Mouse (Mus musculus): ENCODE results near the gene Stxbp3.
"Not testable (repeated sequence)": the region's sequence is repeated elsewhere in the genome, so short reads cannot be mapped to it uniquely, and the experiment has no call there.

Gene Stxbp3

DNA sequence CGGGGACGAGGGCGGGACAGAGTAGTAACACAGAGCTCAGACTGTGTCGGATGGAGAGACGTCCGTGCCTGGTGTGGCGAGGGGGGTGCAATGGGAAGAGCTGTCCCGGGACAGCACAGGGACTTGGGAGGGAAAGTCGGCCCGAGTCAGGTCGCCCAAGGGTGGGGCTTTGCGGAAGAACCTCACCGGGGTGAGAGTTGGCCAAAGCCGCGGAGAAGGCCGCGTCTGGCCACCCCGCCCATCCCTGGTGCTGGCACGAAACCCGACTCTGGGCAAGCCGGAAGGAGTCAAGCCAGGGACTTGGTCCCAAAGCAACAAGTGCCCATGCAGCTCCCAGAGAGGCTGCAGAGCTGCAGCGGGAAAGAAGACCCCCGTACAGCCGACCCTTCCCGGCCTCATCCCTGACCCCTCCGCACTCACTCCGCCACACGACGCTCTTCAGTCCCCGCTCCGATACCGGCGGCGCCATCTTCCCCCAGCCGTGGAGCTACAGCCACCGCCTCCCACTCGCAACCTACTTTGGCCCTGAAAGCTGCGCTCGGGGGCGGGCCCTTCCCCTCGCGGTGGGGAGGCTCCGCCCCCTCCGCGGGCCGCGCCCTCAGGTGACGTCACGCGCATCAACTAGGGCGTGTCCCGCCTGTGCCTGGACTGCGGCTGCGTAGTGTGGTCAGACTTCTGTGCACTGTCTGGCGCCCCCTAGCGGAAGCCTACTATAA, at the start of gene Stxbp3:
Stxbp3 (minus strand) TSS at position 527 of the 716 bp plus-strand sequence.
- peak; percentile 99 for DNase-seq

DNA sequence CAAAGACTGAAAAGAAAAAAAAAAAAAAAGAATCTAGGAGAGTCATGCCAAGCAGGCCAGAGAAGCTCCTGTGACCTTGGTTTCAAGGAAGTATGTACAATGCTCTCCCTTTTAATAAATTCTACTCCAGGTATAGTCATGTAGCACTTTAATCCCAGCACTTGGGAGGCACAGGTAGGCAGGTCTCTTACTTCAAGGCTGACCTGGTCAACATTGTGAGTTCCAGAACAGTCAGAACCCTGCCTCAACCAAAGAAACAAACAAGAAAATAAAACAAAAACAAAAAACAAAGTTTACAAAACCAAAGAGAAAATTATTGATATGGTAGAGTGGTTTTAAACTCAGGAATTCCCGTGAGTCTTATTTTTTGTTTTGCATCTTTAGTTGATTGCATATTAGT, 49.6 kb upstream of the Stxbp3 start, which contains the start of gene Fndc7:
Fndc7 (minus strand) TSS at position 101 of the 400 bp plus-strand sequence.
- no peak for DNase-seq

DNA sequence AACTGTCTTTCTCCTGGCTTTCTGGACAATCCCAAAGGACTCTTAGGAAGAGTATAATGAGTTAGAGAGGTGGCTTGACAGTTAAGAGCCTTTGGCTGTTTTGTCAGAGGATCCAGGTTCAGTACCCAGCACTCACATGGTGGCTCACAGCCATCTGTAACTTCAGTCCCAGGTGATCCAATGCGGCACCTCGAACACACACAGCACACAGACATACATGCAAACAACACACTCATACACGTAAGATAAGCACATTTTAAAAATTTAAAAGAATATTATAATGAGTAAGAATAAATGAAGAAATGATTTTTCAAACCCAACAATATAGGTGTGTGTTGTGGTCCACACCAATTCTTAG, 47.3 kb upstream of the Stxbp3 start:
- no peak for DNase-seq

DNA sequence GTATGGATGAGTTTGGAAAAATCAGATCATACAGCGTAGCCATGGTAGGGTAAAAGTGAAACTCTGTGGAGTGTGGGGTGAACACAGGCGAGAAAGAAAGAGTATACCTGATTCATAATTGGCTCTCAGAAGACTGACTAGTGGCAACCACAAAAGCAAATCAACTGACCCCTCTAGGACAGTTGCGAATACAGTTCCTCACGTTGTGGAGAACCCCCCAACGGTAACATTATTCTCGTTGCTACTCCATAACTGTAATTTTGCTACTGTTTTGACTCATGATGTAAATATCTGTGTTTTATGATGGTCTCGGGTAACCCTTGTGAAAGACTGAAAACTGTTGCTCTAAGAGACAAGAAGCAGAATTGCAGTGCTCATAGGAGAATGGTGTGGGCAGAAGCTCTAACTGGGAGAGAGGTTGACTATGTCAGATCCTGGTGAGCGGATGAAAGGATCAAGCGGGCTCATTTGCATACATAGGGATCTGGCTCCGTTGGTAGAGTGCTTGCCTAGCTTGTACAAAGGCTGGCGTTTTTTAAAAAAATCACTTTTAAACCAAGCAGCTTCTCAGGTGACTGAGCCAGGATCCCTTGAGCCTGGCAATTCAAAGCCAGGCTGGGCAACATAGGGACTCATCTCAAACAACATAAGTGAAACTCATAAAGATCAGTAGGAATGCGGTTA, 46.8 kb upstream of the Stxbp3 start:
- no peak for DNase-seq

DNA sequence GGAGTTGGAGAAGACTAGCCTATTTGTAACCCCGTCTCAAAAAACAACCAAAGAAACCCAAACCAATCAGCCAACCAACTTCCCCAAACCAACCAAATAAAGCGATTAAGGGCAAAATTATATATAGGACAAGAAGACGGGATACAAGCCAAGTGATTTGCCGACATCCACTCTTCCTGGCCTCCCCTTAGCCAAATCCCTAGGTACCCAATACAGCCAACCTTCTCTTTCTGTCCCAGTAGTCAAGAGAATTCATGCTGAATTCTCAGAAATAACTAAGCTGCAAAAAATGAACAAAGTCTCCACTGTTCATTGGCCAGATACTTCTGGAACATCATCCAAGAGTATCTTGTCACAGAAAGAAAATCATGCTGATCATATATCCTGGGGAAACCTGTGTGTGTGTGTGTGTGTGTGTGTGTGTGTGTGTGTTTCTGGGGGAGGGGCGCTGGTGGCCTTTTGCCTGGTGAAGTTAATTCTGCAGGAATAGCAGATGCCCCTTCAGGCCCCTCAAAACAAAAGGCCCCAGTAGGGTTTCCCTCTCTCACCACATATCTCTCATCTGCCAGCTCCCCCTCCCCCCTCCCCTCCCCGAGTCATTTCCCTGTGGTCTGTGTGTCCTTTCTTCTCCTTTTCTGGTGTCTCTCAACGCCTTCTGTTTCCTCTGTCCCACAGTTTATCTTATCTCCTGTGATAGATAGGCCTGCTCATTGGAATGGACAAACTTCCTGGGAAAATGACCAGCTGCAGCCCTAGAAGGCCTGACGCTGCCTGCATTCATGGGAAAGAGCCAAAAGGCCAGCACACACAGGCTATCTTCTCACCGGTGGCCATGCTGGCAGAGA, 45.6 kb upstream of the Stxbp3 start:
- DNase-seq, result no peak

DNA sequence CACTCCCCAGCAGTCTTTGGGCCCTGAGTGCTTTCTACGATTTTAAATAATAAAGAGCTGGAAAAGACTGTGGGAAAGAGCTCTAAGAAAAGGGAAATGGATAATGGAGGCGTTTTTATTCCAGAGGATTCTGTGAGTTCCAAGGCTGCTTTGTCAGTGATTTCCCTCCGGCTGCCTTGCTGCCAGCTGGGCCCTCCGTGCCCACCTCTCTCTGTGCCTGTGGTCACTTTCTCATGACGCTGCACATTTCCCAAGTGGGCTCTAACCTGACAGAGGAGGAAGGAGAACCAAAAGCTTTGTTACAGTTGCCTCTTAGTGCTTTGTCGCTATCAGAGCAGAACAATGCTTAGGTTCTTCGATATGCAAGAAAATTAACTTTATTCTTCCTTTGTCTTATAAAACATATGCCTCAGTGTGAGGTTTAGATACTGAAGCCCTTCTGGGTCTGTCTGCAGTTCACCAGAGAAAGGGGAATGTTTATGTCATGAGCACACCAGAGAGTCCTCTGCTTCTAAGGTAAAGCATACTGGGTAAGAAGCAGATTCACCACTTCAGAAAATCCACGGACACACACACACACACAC, 44.5 kb upstream of the Stxbp3 start:
- DNase-seq, result no peak

DNA sequence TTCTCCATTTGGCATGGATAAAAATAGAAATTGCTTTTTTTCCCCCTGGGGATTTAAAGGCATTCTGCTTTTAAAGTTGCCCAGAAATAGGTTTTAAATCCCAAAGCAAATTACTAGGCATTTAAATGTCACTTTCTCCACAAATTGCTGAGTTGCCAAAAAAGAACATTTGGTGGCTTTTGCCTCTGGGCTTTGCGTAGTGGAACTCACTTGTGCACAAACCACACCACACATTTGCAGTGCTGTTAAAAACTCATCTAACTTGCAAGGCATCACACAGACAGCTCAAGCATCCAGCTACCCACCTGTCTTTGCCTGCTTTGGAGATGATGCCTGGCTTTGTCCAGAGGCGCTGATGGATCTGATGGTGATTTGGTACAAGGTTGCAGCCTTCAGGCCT, 42.7 kb upstream of the Stxbp3 start:
- DNase-seq, result no peak

DNA sequence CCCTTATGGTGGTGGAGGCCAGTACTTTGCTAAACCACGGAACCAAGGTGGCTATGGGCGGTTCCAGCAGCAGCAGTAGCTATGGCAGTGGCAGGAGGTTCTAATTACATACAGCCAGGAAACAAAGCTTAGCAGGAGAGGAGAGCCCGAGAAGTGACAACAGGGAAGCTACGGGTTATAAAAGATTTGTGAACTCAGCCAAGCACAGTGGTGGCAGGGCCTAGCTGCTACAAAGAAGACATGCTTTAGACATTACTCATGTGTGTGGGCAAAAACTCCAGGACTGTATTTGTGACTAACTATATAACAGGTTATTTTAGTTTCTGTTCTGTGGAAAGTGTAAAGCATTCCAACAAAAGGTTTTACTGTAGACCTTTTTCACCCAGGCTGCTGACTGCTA, 41.5 kb upstream of the Stxbp3 start:
- DNase-seq, result not testable (repeated sequence)

DNA sequence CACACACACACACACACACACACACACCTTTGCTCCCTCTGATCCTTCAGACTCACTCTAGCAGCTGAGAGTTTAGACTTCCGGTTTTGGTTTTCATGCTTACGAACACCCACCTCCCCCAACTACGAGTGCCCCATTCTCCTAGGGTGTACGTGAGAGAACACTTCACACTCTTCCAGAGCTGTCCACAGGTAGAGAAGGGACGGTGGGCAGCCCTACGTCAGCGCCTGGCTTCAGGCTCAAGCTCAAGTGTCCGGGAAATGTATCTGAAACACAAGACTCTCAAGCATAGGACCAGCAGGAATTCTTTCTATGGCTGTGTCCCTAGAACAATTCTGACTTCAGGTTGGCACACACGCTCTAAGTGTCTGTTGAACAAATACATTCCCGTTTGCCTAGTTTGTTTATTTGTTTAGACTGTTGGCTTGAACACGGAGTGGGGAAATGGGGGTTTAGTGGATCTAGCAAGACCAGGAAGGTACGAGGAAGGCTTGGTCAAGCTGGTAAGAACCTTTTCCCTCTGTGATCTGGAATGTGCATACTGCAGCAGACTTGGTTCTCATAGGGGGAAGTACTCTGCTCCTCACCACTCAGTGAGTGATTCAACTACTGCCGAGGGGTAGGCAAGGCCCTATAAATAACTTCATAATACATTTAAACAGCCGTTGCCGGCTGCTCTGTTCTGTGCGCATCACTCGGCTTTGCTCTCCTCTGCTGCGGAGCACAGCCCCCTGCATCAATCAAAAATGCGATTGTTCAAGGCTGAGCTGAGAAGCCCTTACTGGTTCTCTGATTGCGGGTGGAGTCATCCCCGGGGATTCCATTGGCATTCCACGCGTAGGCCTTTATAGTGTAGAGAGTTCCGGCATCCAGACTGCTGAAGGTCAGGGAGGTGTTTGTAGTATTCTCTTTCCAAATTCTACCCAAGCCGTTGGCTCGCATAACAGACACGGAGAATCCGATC, 40.5 kb upstream of the Stxbp3 start:
- no peak for DNase-seq

DNA sequence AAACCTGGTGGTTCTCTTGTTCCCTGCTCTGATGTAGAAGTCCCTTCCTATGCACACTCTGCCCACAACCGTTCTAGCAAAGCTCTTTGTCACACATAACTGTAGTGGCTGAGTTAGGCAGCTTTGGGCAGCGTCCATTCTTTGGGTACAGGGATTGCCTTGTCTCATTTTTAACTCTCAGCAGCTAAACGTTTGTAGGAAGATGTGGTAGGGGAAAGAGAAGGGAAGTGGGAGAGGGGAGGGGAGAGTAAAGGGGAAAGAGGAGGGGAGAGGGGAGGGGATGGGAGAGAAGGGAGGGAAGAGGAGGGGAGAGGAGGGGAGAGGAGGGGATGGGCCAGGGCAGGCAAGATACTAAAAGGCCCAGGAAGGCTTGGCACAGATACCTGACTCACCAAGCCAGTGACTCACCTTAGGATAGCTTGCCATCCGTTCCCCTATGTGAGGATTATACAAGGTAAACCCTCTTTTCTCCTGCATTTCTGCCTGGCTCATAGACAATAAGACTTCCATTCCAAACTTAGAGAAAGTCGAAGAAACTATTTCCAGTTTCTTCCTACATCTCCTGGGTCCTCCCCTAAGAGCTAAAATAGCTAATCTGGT, 39.6 kb upstream of the Stxbp3 start:
- no peak for DNase-seq

DNA sequence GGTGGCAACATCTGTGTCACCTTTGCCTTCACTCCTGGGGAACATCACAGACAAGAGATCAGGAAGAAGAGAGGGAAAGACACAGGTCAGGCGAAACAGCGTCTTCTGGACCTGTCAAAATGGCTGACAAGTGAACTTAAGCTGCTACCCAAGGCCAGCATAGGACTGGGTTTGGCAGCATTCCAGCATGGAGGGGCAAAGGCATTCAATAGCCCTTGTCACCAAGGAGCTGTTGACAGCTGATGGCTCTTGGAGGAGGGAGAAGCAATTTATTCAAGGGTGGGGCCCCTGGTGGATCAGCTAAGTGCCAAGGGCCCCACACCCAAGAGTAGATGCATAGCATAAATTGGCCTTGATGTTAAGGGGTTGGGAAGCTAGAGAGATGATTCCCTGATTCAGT, 38.8 kb upstream of the Stxbp3 start:
- DNase-seq, result no peak

DNA sequence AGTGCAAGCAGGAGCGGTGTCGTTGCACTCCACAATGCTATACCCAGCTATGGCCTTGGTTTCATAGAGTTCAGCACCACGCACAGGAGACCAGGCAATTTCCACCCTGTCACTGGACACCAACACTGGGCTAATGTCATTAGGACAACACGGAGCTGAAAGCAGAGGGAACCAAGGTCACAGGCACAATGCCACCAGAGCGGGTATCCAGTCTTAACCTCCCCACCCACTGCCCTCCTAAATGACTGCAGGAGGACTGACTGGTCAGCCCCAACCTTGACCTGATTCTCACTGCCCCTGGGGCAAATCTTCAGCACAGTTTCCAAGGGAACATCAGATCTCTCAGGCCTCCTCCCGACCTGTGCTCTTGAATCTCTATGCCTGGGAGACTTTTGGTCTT, 30.3 kb upstream of the Stxbp3 start:
- DNase-seq, result no peak

DNA sequence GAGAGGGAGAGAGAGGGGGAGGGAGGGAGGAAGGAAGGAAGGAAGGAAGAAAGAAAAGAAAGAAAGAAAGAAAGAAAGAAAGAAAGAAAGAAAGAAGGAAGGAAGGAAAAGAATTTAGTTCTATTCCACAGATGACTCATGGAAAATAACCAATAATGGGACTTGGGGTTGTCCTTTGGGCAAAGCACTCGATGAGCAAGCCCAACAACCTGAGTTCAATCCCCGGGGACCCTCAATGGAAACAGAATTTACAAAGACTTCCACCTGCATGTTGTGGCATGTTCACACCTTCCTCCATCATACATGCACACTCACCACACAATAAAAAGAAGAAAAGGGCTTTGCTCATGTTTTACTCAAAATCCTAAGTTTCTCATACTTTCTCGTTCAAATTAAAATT, 27.1 kb upstream of the Stxbp3 start:
- DNase-seq, result no peak

DNA sequence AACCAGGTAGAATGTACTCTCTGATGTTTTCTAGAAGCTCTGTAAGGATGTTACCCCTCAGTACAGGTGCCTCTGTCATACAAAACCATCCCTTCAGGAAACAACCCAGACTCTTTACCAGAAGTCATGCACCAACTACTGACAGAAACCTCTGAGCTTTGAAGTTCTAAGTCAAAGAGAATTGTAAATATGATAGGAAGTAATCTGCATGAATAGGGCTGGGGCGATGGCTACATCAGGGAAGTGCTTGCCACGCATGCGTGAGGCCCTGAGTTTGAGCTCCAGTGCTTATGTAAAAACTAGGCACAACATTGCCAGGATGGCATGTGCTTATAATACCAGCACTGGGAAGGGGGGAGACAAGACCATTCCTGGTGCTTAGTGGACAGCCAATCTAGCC, 25.4 kb upstream of the Stxbp3 start:
- no peak for DNase-seq

DNA sequence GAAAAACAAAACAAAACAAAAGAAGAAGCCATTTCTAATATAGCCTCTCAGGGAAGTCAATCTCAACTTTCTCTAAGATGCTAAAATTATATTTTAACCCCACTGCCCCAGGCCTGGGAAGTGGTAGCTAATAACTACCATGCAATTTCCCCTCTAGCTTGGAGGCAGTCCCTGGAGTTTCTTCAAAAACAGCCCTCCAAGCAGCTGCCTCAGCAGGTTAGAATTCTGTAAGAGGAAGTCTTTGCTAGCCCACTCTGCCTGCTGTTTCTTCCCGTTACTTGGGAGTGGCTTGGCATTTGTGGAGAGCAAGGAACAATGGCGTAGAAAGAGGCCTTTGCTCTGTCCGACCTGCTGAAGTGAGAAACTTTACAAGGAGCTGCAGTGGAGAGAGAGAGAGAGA, 24.8 kb upstream of the Stxbp3 start:
- no peak for DNase-seq

DNA sequence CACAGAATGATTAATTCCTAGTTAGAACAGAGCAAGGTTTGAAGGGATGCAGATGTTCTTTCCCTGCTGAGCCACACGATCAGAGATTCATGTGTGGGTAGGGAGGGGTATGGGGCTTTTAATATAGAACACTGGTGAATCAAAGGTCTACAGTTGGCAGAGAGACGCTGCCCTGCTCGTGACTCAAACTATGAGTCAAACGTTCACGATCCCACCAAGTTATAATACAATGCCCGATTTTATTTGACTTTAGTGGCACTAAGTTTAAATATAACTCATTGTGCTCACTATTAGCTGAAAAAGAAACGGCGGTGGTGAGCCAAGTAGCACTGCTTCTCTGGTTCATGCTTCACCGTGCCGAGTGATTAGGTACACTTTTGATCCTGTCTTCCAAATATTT, 22.8 kb upstream of the Stxbp3 start:
- no peak for DNase-seq

DNA sequence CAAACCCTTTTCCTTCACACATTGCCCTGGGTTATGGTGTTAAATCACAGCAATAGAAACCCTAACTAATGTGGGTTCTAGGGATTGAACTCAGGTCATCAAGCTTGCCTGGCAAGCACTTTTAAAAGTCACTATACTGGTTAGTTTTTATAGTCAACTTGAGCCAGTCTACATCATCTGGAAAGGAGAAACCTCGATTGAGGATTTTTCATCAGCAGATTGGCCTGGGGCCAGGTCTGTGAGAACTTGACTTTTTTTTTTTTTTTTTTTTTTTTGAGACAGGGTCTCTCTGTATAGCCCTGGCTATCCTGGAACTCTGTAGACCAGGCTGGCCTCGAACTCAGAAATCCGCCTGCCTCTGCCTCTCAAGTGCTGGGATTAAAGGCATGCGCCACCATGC, 22.0 kb upstream of the Stxbp3 start:
- not testable (repeated sequence) for DNase-seq

DNA sequence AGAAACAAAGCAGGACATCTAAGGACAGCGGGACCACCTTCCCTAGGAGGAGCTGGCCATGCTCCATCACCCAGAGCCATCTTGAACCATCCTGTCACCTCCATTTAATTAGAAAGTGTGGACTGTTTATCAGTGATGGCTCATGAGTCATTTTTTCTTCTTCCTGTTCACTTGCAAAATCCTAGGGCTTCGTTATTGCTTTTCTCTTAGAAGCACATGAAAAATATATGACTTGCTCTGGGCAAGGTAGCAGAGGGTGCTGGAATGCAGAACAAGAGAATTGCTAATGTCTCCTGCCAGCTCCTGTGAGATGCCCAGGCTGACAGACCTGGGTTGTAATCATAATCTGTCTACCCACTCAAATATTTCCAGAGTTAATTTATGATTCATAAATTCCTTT, 20.5 kb upstream of the Stxbp3 start:
- no peak for DNase-seq

DNA sequence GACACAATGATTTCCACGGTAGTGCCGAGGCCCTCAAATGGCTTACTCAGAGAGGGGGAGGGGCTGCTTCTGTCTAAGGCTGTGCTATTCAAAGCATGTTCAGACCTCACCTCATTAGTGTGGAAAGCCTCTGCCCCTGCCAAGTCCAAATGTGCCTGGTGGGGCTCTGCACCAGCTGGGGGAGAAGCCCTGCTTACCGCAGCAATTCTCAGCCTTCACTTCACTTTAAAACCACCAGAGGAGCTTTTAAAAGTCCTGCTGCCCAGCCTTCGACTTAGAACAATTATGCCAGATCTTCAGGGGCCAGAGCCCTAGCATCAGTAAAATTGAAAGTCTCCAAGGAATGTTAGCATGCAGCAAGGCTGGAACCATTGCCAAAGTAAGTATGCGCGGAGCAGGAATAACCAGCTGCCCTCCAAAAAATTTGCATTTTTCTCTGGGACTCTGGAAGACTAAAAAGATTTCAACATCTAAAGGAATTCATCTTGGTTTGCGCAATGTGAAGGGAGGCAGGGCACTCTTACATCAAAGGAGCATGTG, 18.0 kb upstream of the Stxbp3 start:
- peak; percentile 43 for DNase-seq

DNA sequence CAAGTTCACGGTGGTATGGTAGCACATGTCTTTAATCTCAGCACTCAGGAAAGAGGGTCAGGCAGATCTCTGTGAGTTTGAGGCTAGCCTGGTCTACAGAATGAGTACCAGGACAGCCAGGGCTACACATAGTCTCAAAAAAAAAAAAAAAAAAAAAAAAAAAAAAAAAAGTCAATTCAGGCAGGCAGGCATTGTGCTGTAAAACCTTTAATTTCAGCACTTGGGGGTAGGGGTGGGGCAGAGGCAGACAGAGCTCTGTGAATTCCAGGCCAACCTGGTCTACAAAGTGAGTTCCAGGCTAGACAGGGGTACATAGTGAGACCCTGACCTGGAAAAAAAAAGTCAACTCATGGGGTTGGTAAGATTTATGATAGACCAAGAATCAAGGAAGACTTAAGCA, 17.4 kb upstream of the Stxbp3 start:
- no peak for DNase-seq

DNA sequence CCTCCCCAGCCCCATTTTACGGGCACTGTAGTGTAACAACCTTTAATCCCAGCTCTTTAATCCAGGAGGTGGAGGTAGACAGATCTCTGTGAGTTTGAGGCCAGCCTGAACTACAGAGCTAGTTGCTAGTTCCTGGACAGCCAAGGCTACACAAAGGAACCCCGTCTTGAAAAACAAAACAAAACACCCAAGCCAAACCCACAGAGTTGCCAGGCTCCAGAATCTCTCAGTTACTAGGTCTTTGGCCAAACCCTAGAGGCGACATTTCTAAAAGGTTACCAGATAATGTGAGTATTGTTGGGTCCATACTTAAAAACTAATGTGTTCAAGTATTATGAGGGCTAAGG, 16.8 kb upstream of the Stxbp3 start:
- DNase-seq, result no peak
